Mouse (Mus musculus) embryonic fibroblast, embryonic 13.5 days (primary cell): ENCODE data around the gene Tmcc1.

Source experiments
- CTCF ChIP-seq: IDR thresholded peaks from 2 replicates; pipeline ENCODE4 v1.5.1; 2011; ENCODE audit warnings: mild to moderate bottlenecking, control low read depth, low read length, moderate library complexity, borderline replicate concordance; ENCODE audit not compliant: insufficient read depth
- POLR2A ChIP-seq: IDR thresholded peaks from 2 replicates; pipeline ENCODE4 v1.6.1; 2011; ENCODE audit warnings: low read depth, mild to moderate bottlenecking, control low read depth, low read length, moderate library complexity

GRCm38 (mm10) chr6:115973139-115973875, 220.0 kb downstream of the Tmcc1 start:
- TF ChIP-seq POLR2A (no peak), CTCF (no peak)
